Mouse (Mus musculus) intestine, embryonic 14.5 days (tissue): ENCODE results near the gene Jdp2. TPM values are rescaled to one million over a fixed set of nuclear protein-coding genes. Genes with fewer than 3 reads are reported as not detected.

Experiments used
- ATAC-seq: fragments of 200-750 bp; cut with Nextera tagmentation; replicated peaks from 2 replicates; pipeline ENCODE4 v1.8.0; 2017; ENCODE audit warnings: low read depth, moderate number of reproducible peaks, moderate TSS enrichment, moderate library complexity; ENCODE audit not compliant: low FRiP score, low TSS enrichment
- DNase-seq: peaks from one replicate; pipeline ENCODE4 v3.0.0-alpha.2; 2018; ENCODE audit warnings: low spot score
- H3K27ac ChIP-seq: fragments of 300-500 bp; sonication (generic); 2 replicates; pipeline ENCODE4 v1.5.1; 2014; ENCODE audit warnings: low read depth, mild to moderate bottlenecking, control low read depth
- H3K27me3 ChIP-seq: fragments of 300-500 bp; sonication (generic); replicated peaks from 2 replicates; pipeline ENCODE4 v1.6.1; 2014; ENCODE audit warnings: low read length, control low read depth; ENCODE audit not compliant: control insufficient read depth, insufficient read depth
- H3K36me3 ChIP-seq: fragments of 300-500 bp; sonication (generic); 2 replicates; pipeline ENCODE4 v1.6.1; 2014; ENCODE audit warnings: low read length, control low read depth; ENCODE audit not compliant: control insufficient read depth, insufficient read depth
- H3K4me1 ChIP-seq: fragments of 300-500 bp; sonication (generic); replicated peaks from 2 replicates; pipeline ENCODE4 v1.6.1; 2014; ENCODE audit warnings: low read length, control low read depth, mixed read lengths; ENCODE audit not compliant: control insufficient read depth, insufficient read depth
- H3K4me2 ChIP-seq: fragments of 300-500 bp; sonication (generic); 2 replicates; pipeline ENCODE4 v1.6.1; 2014; ENCODE audit warnings: low read length
- H3K4me3 ChIP-seq: fragments of 300-500 bp; sonication (generic); 2 replicates; pipeline ENCODE4 v1.5.1; 2014; ENCODE audit warnings: low read depth, low read length, control low read depth, mixed read lengths
- H3K9ac ChIP-seq: fragments of 300-500 bp; sonication (generic); 2 replicates; pipeline ENCODE4 v1.6.1; 2014; ENCODE audit warnings: mild to moderate bottlenecking, low read length
- H3K9me3 ChIP-seq: fragments of 300-500 bp; sonication (generic); 2 replicates; pipeline ENCODE4 v1.6.1; 2016; ENCODE audit warnings: low read length, control low read depth; ENCODE audit not compliant: control insufficient read depth
- WGBS: fragments of 180-500 bp; shearing (Covaris S2); extraction: QIAGEN DNeasy Blood & Tissue Kit; methylation state at CpG from one replicate; pipeline ENCODE4 v1.1.7; 2014; 5-methylcytosine and 5-hydroxymethylcytosine counted together
- polyA plus RNA-seq: library from polyadenylated mRNA; unstranded; fragments of >200 nt; fragmentation: Nextera tagmentation; extraction: Ambion mirVana; gene quantifications from 2 replicates; pipeline ENCODE4 v1.2.1, GENCODE M21; 2014

The Jdp2 gene
- polyA plus RNA-seq, 1 experiment from 2014 or later = 1.0 TPM

- no peak overlapping the region for H3K9ac ChIP-seq
- ATAC-seq = no peak
- H3K4me3 ChIP-seq = no peak overlapping the region
- peaks cover 18% of the 10 kb centered on the region for H3K36me3 ChIP-seq
- H3K4me2 ChIP-seq = no peak overlapping the region
- DNase-seq = no peak
- no peaks in the 10 kb centered on the region for H3K27me3 ChIP-seq
- WGBS = 68% methylated on average over 9 of the region's 9 CpGs
- H3K27ac ChIP-seq = no peak overlapping the region
- H3K9me3 ChIP-seq = no peaks in the 10 kb centered on the region
- peaks cover 7% of the 10 kb centered on the region for H3K4me1 ChIP-seq
These were observed 39.1 kb downstream of the Jdp2 start for GRCm38 (mm10) chr12:85637932-85638331.

GRCm38 (mm10) chr12:85638541-85639325, 39.9 kb downstream of the Jdp2 start:
- ATAC-seq (no peak), DNase-seq (no peak)
- H3K4me1 ChIP-seq = peaks cover 7% of the 10 kb centered on the region

GRCm38 (mm10) chr12:85639326-85640008, 40.6 kb downstream of the Jdp2 start:
- DNase-seq (peak; percentile 59), ATAC-seq (0 out of 2 replicates have a peak, but pooled peaks have one; percentile 29)
- 0 out of 2 replicates have a peak, but pooled peaks cover 8% of the 10 kb centered on the region for H3K36me3 ChIP-seq
- no peaks in the 10 kb centered on the region for H3K9me3 ChIP-seq
- 61% methylated on average over 12 of the region's 12 CpGs for WGBS
- H3K27me3 ChIP-seq = no peaks in the 10 kb centered on the region
- no peak overlapping the region for H3K4me2 ChIP-seq
- no peak overlapping the region for H3K4me3 ChIP-seq
- peaks cover 7% of the 10 kb centered on the region for H3K4me1 ChIP-seq
- no peak overlapping the region for H3K9ac ChIP-seq
- H3K27ac ChIP-seq = no peak overlapping the region

More at GRCm38 (mm10) chr12:85638541-85639325, 39.9 kb downstream of the Jdp2 start:
- 77% methylated on average over 20 of the region's 20 CpGs for WGBS
- Histone ChIP-seq H3K9me3 (no peaks in the 10 kb centered on the region), H3K27ac (no peak overlapping the region), H3K36me3 (0 out of 2 replicates have a peak, but pooled peaks cover 12% of the 10 kb centered on the region), H3K27me3 (no peaks in the 10 kb centered on the region), H3K9ac (no peak overlapping the region), H3K4me2 (no peak overlapping the region), H3K4me3 (no peak overlapping the region)

- ATAC-seq = no peak
- 64% methylated on average over 10 of the region's 10 CpGs for WGBS
These were observed 42.2 kb downstream of the Jdp2 start for GRCm38 (mm10) chr12:85640852-85641563.

GRCm38 (mm10) chr12:85641564-85641931, 42.7 kb downstream of the Jdp2 start:
- Histone ChIP-seq H3K4me2 (no peak overlapping the region), H3K4me3 (no peak overlapping the region), H3K27me3 (no peaks in the 10 kb centered on the region), H3K9ac (no peak overlapping the region), H3K27ac (no peak overlapping the region), H3K9me3 (no peaks in the 10 kb centered on the region), H3K36me3 (0 out of 2 replicates have a peak, but pooled peaks cover 8% of the 10 kb centered on the region), H3K4me1 (peaks cover 7% of the 10 kb centered on the region)
- WGBS = 56% methylated on average over 4 of the region's 4 CpGs
- ATAC-seq (no peak), DNase-seq (no peak)

More at GRCm38 (mm10) chr12:85640852-85641563, 42.2 kb downstream of the Jdp2 start:
- H3K27ac ChIP-seq = no peak overlapping the region
- H3K36me3 ChIP-seq = 0 out of 2 replicates have a peak, but pooled peaks cover 8% of the 10 kb centered on the region
- H3K27me3 ChIP-seq = no peaks in the 10 kb centered on the region
- no peak overlapping the region for H3K4me3 ChIP-seq
- no peak for DNase-seq
- H3K4me2 ChIP-seq = no peak overlapping the region
- no peak overlapping the region for H3K9ac ChIP-seq
- H3K4me1 ChIP-seq = peaks cover 7% of the 10 kb centered on the region
- no peaks in the 10 kb centered on the region for H3K9me3 ChIP-seq

- Histone ChIP-seq H3K9me3 (no peaks in the 10 kb centered on the region), H3K4me1 (peaks cover 4% of the 10 kb centered on the region), H3K4me3 (no peak overlapping the region), H3K36me3 (0 out of 2 replicates have a peak, but pooled peaks cover 8% of the 10 kb centered on the region), H3K27ac (no peak overlapping the region), H3K4me2 (no peak overlapping the region), H3K9ac (no peak overlapping the region), H3K27me3 (no peaks in the 10 kb centered on the region)
- DNase-seq (no peak), ATAC-seq (no peak)
- 75% methylated on average over 5 of the region's 5 CpGs for WGBS
These were observed 44.9 kb downstream of the Jdp2 start for GRCm38 (mm10) chr12:85643735-85644134.

- no peak overlapping the region for H3K4me3 ChIP-seq
- H3K4me1 ChIP-seq = no peaks in the 10 kb centered on the region
- no peaks in the 10 kb centered on the region for H3K36me3 ChIP-seq
- no peak overlapping the region for H3K27ac ChIP-seq
- H3K9ac ChIP-seq = no peak overlapping the region
- ATAC-seq (no peak), DNase-seq (no peak)
- 97% methylated on average over 4 of the region's 4 CpGs for WGBS
- H3K4me2 ChIP-seq = no peak overlapping the region
- no peaks in the 10 kb centered on the region for H3K9me3 ChIP-seq
- no peaks in the 10 kb centered on the region for H3K27me3 ChIP-seq
These were observed 46.8 kb downstream of the Jdp2 start for GRCm38 (mm10) chr12:85645664-85646063.

- Histone ChIP-seq H3K27me3 (no peaks in the 10 kb centered on the region), H3K4me3 (no peak overlapping the region), H3K36me3 (no peaks in the 10 kb centered on the region), H3K4me1 (no peaks in the 10 kb centered on the region), H3K9me3 (0 out of 2 replicates have a peak, but pooled peaks cover 4% of the 10 kb centered on the region), H3K4me2 (no peak overlapping the region), H3K9ac (no peak overlapping the region), H3K27ac (no peak overlapping the region)
- no peak for DNase-seq
- WGBS = 49% methylated on average over 10 of the region's 10 CpGs
- ATAC-seq = no peak
These were observed 48.5 kb downstream of the Jdp2 start for GRCm38 (mm10) chr12:85647346-85647745.
